Comparison of ENCODE assay signal across 18 mouse cellular contexts in the genomic region with DNA sequence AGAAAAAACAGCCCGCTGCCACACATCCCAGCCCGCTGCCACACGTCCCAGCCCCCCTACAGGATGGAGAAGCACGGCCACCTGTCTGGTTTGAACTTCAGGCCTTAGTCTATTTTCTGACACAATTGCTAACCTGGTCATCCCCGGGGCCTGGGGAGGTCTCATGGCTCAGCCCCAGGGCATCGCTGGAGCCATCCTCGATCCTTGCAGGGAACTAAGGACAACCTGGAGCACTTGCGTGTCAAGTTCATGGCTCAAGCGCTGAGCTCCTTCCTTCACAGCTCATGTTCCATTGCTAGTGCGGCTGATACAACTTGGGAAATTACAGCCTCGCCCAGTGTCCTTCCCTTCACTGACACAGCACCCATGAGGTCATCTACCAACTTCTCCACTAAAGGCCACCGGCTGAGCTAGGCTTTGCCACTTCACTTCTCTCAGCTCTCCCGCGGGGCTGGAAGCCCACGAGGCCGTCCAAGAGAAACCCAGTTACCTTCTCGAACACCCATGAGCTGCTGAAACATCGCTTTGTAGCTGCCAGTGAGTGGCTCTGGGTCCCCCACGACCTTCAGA. TPM values are rescaled to one million over a fixed set of nuclear protein-coding genes. Genes with fewer than 3 reads are reported as not detected.
DNase-seq lines count a peak whose midpoint lies in the region; ATAC-seq and TF ChIP-seq lines count a peak whose summit lies in the region.
"Had no signal": no experiment of that assay in that cellular context is flagged by ENCODE, and none has a peak within 500 bp of the region (broad histone marks: within the 10 kb centered on the region; RNA-seq: fewer than 3 reads in every experiment).

No protein-coding gene starts in this region.

- no peaks in the 10 kb centered on the region for H3K79me2 ChIP-seq in heart, adult 2 months (replicated peaks; ENCODE audit: control insufficient read depth, insufficient read depth, low read length)

- intact Hi-C loops in heart, adult 2 months (cut with DNase I), result no loop called here
- intact Hi-C loops in left cerebral cortex, postnatal 36 days (cut with DNase I), result no loop called here

- H3K4me2 ChIP-seq in liver, embryonic 12.5 days, result no peak overlapping the region
- no peak overlapping the region for H3K4me2 ChIP-seq in heart, embryonic 16.5 days (ENCODE audit: low read depth, low read length)
- no peak overlapping the region for H3K4me2 ChIP-seq in stomach, embryonic 15.5 days
- H3K4me2 ChIP-seq: hindbrain, embryonic 14.5 days had no signal

- H3K9ac ChIP-seq in heart, adult 2 months (ENCODE audit: low read depth, low read length), result no peak overlapping the region
- H3K9ac ChIP-seq in liver, embryonic 12.5 days, result no peak overlapping the region
- peak overlapping the region; percentile 44 for H3K9ac ChIP-seq in heart, embryonic 16.5 days (ENCODE audit: low read length)
- no peak overlapping the region for H3K9ac ChIP-seq in stomach, embryonic 15.5 days
- H3K9ac ChIP-seq: hindbrain, embryonic 14.5 days; liver, postnatal 0 days had no signal

- no peaks in the 10 kb centered on the region for H3K36me3 ChIP-seq in heart, adult 2 months (ENCODE audit: control insufficient read depth, insufficient read depth, low read length)
- peaks cover 98% of the 10 kb centered on the region for H3K36me3 ChIP-seq in liver, embryonic 12.5 days
- H3K36me3 ChIP-seq in heart, embryonic 16.5 days (ENCODE audit: control insufficient read depth, insufficient read depth), result peaks cover 19% of the 10 kb centered on the region
- H3K36me3 ChIP-seq in stomach, embryonic 15.5 days, result peaks cover 24% of the 10 kb centered on the region

- no peak for DNase-seq in heart, adult 2 months
- DNase-seq in heart, postnatal 4 days, result no peak
- no peak for DNase-seq in liver
- DNase-seq in cerebellum, adult 8-10 months, result no peak
- DNase-seq in left cerebral cortex, postnatal 36 days (ENCODE audit: low spot score in 2 of 2), result no peak
- DNase-seq: embryo, embryonic 11 days; liver, postnatal 0 days; spleen, adult 18-20 months; thymus, adult 18-20 months had no signal

- no peaks in the 10 kb centered on the region for H3K27me3 ChIP-seq in heart, adult 2 months (ENCODE audit: control insufficient read depth, insufficient read depth, low read length)
- no peaks in the 10 kb centered on the region for H3K27me3 ChIP-seq in liver, embryonic 12.5 days (replicated peaks)
- H3K27me3 ChIP-seq in heart, embryonic 16.5 days (ENCODE audit: control insufficient read depth, insufficient read depth, low read length), result no peaks in the 10 kb centered on the region
- H3K27me3 ChIP-seq in stomach, embryonic 15.5 days (replicated peaks), result no peaks in the 10 kb centered on the region

- no peak for TF ChIP-seq POLR2A in heart, adult 2 months (IDR thresholded peaks at IDR 0.05; ENCODE audit: insufficient read depth, low read depth, low read length)

- H3K27ac ChIP-seq in heart, adult 2 months, result peak overlapping the region; percentile 83
- H3K27ac ChIP-seq in liver, embryonic 12.5 days, result 0 out of 2 replicates have a peak overlapping the region, but pooled peaks have one; percentile 42
- peak overlapping the region; percentile 86 for H3K27ac ChIP-seq in heart, embryonic 16.5 days (ENCODE audit: low read length)
- H3K27ac ChIP-seq in stomach, embryonic 15.5 days, result 0 out of 2 replicates have a peak overlapping the region, but pooled peaks have one; percentile 66
- H3K27ac ChIP-seq: hindbrain, embryonic 14.5 days had no signal

- TF ChIP-seq EP300 in heart, adult 2 months (IDR thresholded peaks at IDR 0.05; ENCODE audit: insufficient read depth, low read depth, low read length), result no peak

- no peak for ATAC-seq in liver, embryonic 12.5 days
- ATAC-seq in heart, embryonic 16.5 days (replicated peaks; ENCODE audit: extremely low read depth, insufficient read depth, low FRiP score), result no peak
- ATAC-seq in stomach, embryonic 15.5 days (ENCODE audit: insufficient read depth, low FRiP score, low read depth), result no peak

- 69% methylated on average over 19 of the region's 19 CpGs for WGBS in heart, adult 2 months
- 91% methylated on average over 19 of the region's 19 CpGs for WGBS in liver, embryonic 12.5 days (ENCODE audit: insufficient replicate concordance)
- 66% methylated on average over 19 of the region's 19 CpGs for WGBS in heart, embryonic 16.5 days
- 88% methylated on average over 19 of the region's 19 CpGs for WGBS in stomach, embryonic 15.5 days

- H3K4me1 ChIP-seq in heart, adult 2 months (ENCODE audit: control insufficient read depth, insufficient read depth, low read length), result peaks cover 23% of the 10 kb centered on the region
- peaks cover 31% of the 10 kb centered on the region for H3K4me1 ChIP-seq in liver, embryonic 12.5 days
- peaks cover 33% of the 10 kb centered on the region for H3K4me1 ChIP-seq in heart, embryonic 16.5 days (ENCODE audit: control insufficient read depth, insufficient read depth, low read length)
- H3K4me1 ChIP-seq in stomach, embryonic 15.5 days, result peaks cover 11% of the 10 kb centered on the region

- no peak overlapping the region for H3K4me3 ChIP-seq in heart, adult 2 months
- H3K4me3 ChIP-seq in liver, embryonic 12.5 days, result no peak overlapping the region
- H3K4me3 ChIP-seq in heart, embryonic 16.5 days (ENCODE audit: low read length), result no peak overlapping the region
- no peak overlapping the region for H3K4me3 ChIP-seq in stomach, embryonic 15.5 days (replicated peaks)

- H3K9me3 ChIP-seq in liver, embryonic 12.5 days (replicated peaks), result no peaks in the 10 kb centered on the region
- no peaks in the 10 kb centered on the region for H3K9me3 ChIP-seq in heart, embryonic 16.5 days (replicated peaks; ENCODE audit: control insufficient read depth, low read length)
- H3K9me3 ChIP-seq in stomach, embryonic 15.5 days, result no peaks in the 10 kb centered on the region

- TF ChIP-seq CTCF in heart, adult 2 months (IDR thresholded peaks at IDR 0.05), result no peak

RNA-seq across cellular contexts. Expression of a gene that starts 10.7 kb away (rescaled TPM):
- 10 to 100 TPM in 1 of 2 experiments, 1 to 10 TPM in 1; 8.6 to 10.9 TPM for total RNA-seq in heart, adult 2 months (2021)
- 27.9 and 38.7 TPM in 2 replicates for polyA plus RNA-seq in heart, adult 2 months (2012; rRNA removed)
- 10 to 100 TPM; 32.9 to 37.1 TPM for total RNA-seq in heart, postnatal 4 days (2021)
- 79.7 and 83.2 TPM in 2 replicates for polyA plus RNA-seq in liver, embryonic 12.5 days (2016; fragmentation: Nextera tagmentation; extraction: Ambion mirVana)
- polyA plus RNA-seq in heart, embryonic 16.5 days (2015; fragmentation: Nextera tagmentation; extraction: Ambion mirVana), result 48.3 and 55.2 TPM in 2 replicates
- polyA plus RNA-seq in stomach, embryonic 15.5 days (2015; fragmentation: Nextera tagmentation; extraction: Ambion mirVana), result 60.9 and 64.2 TPM in 2 replicates
- 1 to 10 TPM; 4.6 to 5.5 TPM for total RNA-seq in left cerebral cortex, postnatal 36 days (2021)

RNA-seq across cellular contexts. Expression of a gene that starts 28.7 kb away (rescaled TPM):
- total RNA-seq in heart, adult 2 months (2021), result 1 to 10 TPM; 8.0 to 8.4 TPM
- 11.7 and 19.0 TPM in 2 replicates for polyA plus RNA-seq in heart, adult 2 months (2012; rRNA removed)
- 10 to 100 TPM; 14.2 to 14.7 TPM for total RNA-seq in heart, postnatal 4 days (2021)
- polyA plus RNA-seq in liver, embryonic 12.5 days (2016; fragmentation: Nextera tagmentation; extraction: Ambion mirVana), result 3.4 and 3.6 TPM in 2 replicates
- 12.4 and 12.6 TPM in 2 replicates for polyA plus RNA-seq in heart, embryonic 16.5 days (2015; fragmentation: Nextera tagmentation; extraction: Ambion mirVana)
- 9.6 and 11.0 TPM in 2 replicates for polyA plus RNA-seq in stomach, embryonic 15.5 days (2015; fragmentation: Nextera tagmentation; extraction: Ambion mirVana)
- total RNA-seq in left cerebral cortex, postnatal 36 days (2021), result 1 to 10 TPM; 5.5 to 8.3 TPM

RNA-seq across cellular contexts. Expression of a gene that starts 32.7 kb away (rescaled TPM):
- total RNA-seq in heart, adult 2 months (2021), result not detected
- polyA plus RNA-seq in heart, adult 2 months (2012; rRNA removed), result not detected in 2 replicates
- not detected for total RNA-seq in heart, postnatal 4 days (2021)
- not detected in 2 replicates for polyA plus RNA-seq in liver, embryonic 12.5 days (2016; fragmentation: Nextera tagmentation; extraction: Ambion mirVana)
- 0.07 TPM in 1 of 2 replicates, not detected in the other for polyA plus RNA-seq in heart, embryonic 16.5 days (2015; fragmentation: Nextera tagmentation; extraction: Ambion mirVana)
- polyA plus RNA-seq in stomach, embryonic 15.5 days (2015; fragmentation: Nextera tagmentation; extraction: Ambion mirVana), result not detected in 2 replicates
- not detected for total RNA-seq in left cerebral cortex, postnatal 36 days (2021)
- total RNA-seq: gastrocnemius, adult 18-20 months; layer of hippocampus, adult 18-20 months; left cerebral cortex, postnatal 10 days had no signal
- polyA plus RNA-seq: C2C12; forebrain, embryonic 11.5 days; hindbrain, embryonic 14.5 days had no signal

RNA-seq across cellular contexts. Expression of a gene that starts 40.5 kb away (rescaled TPM):
- 10 to 100 TPM; 82.3 to 83.5 TPM for total RNA-seq in heart, adult 2 months (2021)
- 71.8 and 104 TPM in 2 replicates for polyA plus RNA-seq in heart, adult 2 months (2012; rRNA removed)
- total RNA-seq in heart, postnatal 4 days (2021), result 100 to 1,000 TPM; 111 to 119 TPM
- 73.2 and 74.9 TPM in 2 replicates for polyA plus RNA-seq in liver, embryonic 12.5 days (2016; fragmentation: Nextera tagmentation; extraction: Ambion mirVana)
- polyA plus RNA-seq in heart, embryonic 16.5 days (2015; fragmentation: Nextera tagmentation; extraction: Ambion mirVana), result 97.5 and 103 TPM in 2 replicates
- 98.7 and 118 TPM in 2 replicates for polyA plus RNA-seq in stomach, embryonic 15.5 days (2015; fragmentation: Nextera tagmentation; extraction: Ambion mirVana)
- 10 to 100 TPM; 77.5 to 96.5 TPM for total RNA-seq in left cerebral cortex, postnatal 36 days (2021)

RNA-seq across cellular contexts. Expression of a gene that starts 59.3 kb away (rescaled TPM):
- total RNA-seq in heart, adult 2 months (2021), result under 1 TPM; 0.14 to 0.47 TPM
- polyA plus RNA-seq in heart, adult 2 months (2012; rRNA removed), result 0.25 and 0.67 TPM in 2 replicates
- 1 to 10 TPM; 2.0 TPM for total RNA-seq in heart, postnatal 4 days (2021)
- 3.2 and 3.5 TPM in 2 replicates for polyA plus RNA-seq in liver, embryonic 12.5 days (2016; fragmentation: Nextera tagmentation; extraction: Ambion mirVana)
- 1.5 and 1.6 TPM in 2 replicates for polyA plus RNA-seq in heart, embryonic 16.5 days (2015; fragmentation: Nextera tagmentation; extraction: Ambion mirVana)
- 2.3 and 2.4 TPM in 2 replicates for polyA plus RNA-seq in stomach, embryonic 15.5 days (2015; fragmentation: Nextera tagmentation; extraction: Ambion mirVana)
- 1 to 10 TPM; 4.3 to 4.5 TPM for total RNA-seq in left cerebral cortex, postnatal 36 days (2021)
